Mouse (Mus musculus) testis, adult 2 months (tissue): ENCODE results near the gene Man1c1. TPM values are rescaled to one million over a fixed set of nuclear protein-coding genes. Genes with fewer than 3 reads are reported as not detected.

Experiments
- H3K27ac ChIP-seq: fragments of 200-500 bp; 2 replicates; pipeline ENCODE4 v1.5.1; 2012; ENCODE audit warnings: low read depth, low read length; ENCODE audit not compliant: control insufficient read depth, insufficient read depth
- H3K27me3 ChIP-seq: fragments of 200-500 bp; 2 replicates; pipeline ENCODE4 v1.6.1; 2012; ENCODE audit warnings: mild to moderate bottlenecking, low read length, moderate library complexity; ENCODE audit not compliant: control insufficient read depth, insufficient read depth
- H3K36me3 ChIP-seq: fragments of 200-500 bp; 2 replicates; pipeline ENCODE4 v1.6.1; 2012; ENCODE audit warnings: mild to moderate bottlenecking, low read length; ENCODE audit not compliant: control insufficient read depth, insufficient read depth
- H3K4me1 ChIP-seq: fragments of 200-500 bp; 2 replicates; pipeline ENCODE4 v1.6.1; 2012; ENCODE audit warnings: low read length; ENCODE audit not compliant: control insufficient read depth, insufficient read depth
- H3K4me3 ChIP-seq: fragments of 200-500 bp; 2 replicates; pipeline ENCODE4 v1.5.1; 2012; ENCODE audit warnings: low read depth, mild to moderate bottlenecking, low read length, moderate library complexity, mixed read lengths; ENCODE audit not compliant: control insufficient read depth
- CTCF ChIP-seq: fragments of 200-500 bp; IDR thresholded peaks from 2 replicates; pipeline ENCODE4 v1.5.1; 2012; ENCODE audit warnings: low read depth, mild to moderate bottlenecking, inconsistent platforms, low read length, moderate library complexity; ENCODE audit not compliant: control insufficient read depth, insufficient read depth, insufficient replicate concordance
- POLR2A ChIP-seq: fragments of 200-500 bp; IDR thresholded peaks from 2 replicates; pipeline ENCODE4 v1.6.1; 2012; ENCODE audit warnings: low read depth, mild to moderate bottlenecking, inconsistent platforms, low read length, moderate library complexity; ENCODE audit not compliant: control insufficient read depth
- polyA plus RNA-seq: library from polyadenylated mRNA; depleted of rRNA; stranded (reverse); fragments of >200 nt; gene quantifications from 2 replicates; pipeline ENCODE4 v1.2.3, GENCODE M21; 2012

Man1c1 gene
- polyA plus RNA-seq, 1 experiment = 0.95 TPM

- no peaks in the 10 kb centered on the region; the same call in 1 of the 2 replicates for H3K4me1 ChIP-seq
- H3K27ac ChIP-seq = no peak overlapping the region
- no peak for TF ChIP-seq POLR2A
- no peak for TF ChIP-seq CTCF
- H3K36me3 ChIP-seq = no peaks in the 10 kb centered on the region
- H3K27me3 ChIP-seq = no peaks in the 10 kb centered on the region
- H3K4me3 ChIP-seq = no peak overlapping the region
Observed at GRCm38 (mm10) chr4:134601404-134601803, 102.7 kb downstream of the Man1c1 start.

- Histone ChIP-seq H3K4me1 (no peaks in the 10 kb centered on the region; the same call in 1 of the 2 replicates), H3K27ac (no peak overlapping the region), H3K27me3 (no peaks in the 10 kb centered on the region), H3K4me3 (no peak overlapping the region), H3K36me3 (no peaks in the 10 kb centered on the region)
- no peak for TF ChIP-seq CTCF
- TF ChIP-seq POLR2A = no peak
Observed at GRCm38 (mm10) chr4:134600777-134601176, 103.3 kb downstream of the Man1c1 start.

GRCm38 (mm10) chr4:134600060-134600459 lies 104.0 kb downstream of the Man1c1 start:
- no peak overlapping the region for H3K27ac ChIP-seq
- no peak overlapping the region for H3K4me3 ChIP-seq
- no peaks in the 10 kb centered on the region for H3K36me3 ChIP-seq
- TF ChIP-seq POLR2A (no peak), CTCF (no peak)
- H3K27me3 ChIP-seq = no peaks in the 10 kb centered on the region
- H3K4me1 ChIP-seq = no peaks in the 10 kb centered on the region; the same call in 1 of the 2 replicates

- no peak overlapping the region for H3K27ac ChIP-seq
- TF ChIP-seq CTCF = no peak
- TF ChIP-seq POLR2A = no peak
- H3K4me3 ChIP-seq = no peak overlapping the region
- no peaks in the 10 kb centered on the region; the same call in 1 of the 2 replicates for H3K4me1 ChIP-seq
- H3K36me3 ChIP-seq = no peaks in the 10 kb centered on the region
- H3K27me3 ChIP-seq = no peaks in the 10 kb centered on the region
Observed at GRCm38 (mm10) chr4:134596816-134597692, 107.0 kb downstream of the Man1c1 start.

GRCm38 (mm10) chr4:134594731-134595439 lies 109.2 kb downstream of the Man1c1 start:
- Histone ChIP-seq H3K27ac (no peak overlapping the region), H3K27me3 (no peaks in the 10 kb centered on the region), H3K4me1 (no peaks in the 10 kb centered on the region), H3K36me3 (no peaks in the 10 kb centered on the region), H3K4me3 (no peak overlapping the region)
- no peak for TF ChIP-seq POLR2A
- no peak for TF ChIP-seq CTCF

- Histone ChIP-seq H3K4me1 (no peaks in the 10 kb centered on the region; the same call in 1 of the 2 replicates), H3K4me3 (no peak overlapping the region), H3K27me3 (no peaks in the 10 kb centered on the region), H3K36me3 (no peaks in the 10 kb centered on the region), H3K27ac (no peak overlapping the region)
- no peak for TF ChIP-seq POLR2A
Observed at GRCm38 (mm10) chr4:134592442-134592841, 111.6 kb downstream of the Man1c1 start.

- no peak overlapping the region for H3K4me3 ChIP-seq
- TF ChIP-seq CTCF = no peak
- no peak for TF ChIP-seq POLR2A
- no peak overlapping the region for H3K27ac ChIP-seq
- no peaks in the 10 kb centered on the region for H3K36me3 ChIP-seq
- no peaks in the 10 kb centered on the region for H3K27me3 ChIP-seq
- no peaks in the 10 kb centered on the region; the same call in 1 of the 2 replicates for H3K4me1 ChIP-seq
Observed at GRCm38 (mm10) chr4:134591506-134592061, 112.5 kb downstream of the Man1c1 start.
